Mouse (Mus musculus) c-Kit-positive CD71-positive TER-119-positive erythroid progenitor cells, embryonic 14.5 days (primary cell): ENCODE measurements around the gene Aatk.

Experiments used
- DNase-seq: peaks from one replicate; pipeline ENCODE4 v3.0.0-alpha.2; 2013; ENCODE audit warnings: low spot score

Gene Aatk

GRCm38 (mm10) chr11:119988391-119988790 lies 58.6 kb downstream of the Aatk start:
- DNase-seq = no peak

DNA sequence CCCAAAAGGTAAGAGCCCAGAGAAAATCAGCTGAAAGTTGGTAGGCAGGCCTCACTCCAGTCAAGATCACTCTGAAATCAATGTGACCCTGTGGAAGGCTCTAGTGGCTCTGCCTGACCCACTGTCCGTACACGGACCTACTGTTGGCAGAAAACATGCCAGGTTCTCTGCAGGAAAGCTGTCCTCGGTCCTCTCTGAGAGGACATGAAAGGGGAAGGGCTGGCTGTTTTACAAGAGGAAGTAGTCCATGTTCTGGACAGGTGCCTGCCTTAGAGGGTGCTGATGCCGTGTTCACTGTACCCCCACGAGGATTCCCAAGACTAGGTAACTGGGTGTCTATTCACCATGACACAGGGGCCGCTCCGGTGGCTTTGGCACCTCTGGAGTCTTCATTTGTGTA lies 59.1 kb downstream of the Aatk start:
- no peak for DNase-seq

DNA sequence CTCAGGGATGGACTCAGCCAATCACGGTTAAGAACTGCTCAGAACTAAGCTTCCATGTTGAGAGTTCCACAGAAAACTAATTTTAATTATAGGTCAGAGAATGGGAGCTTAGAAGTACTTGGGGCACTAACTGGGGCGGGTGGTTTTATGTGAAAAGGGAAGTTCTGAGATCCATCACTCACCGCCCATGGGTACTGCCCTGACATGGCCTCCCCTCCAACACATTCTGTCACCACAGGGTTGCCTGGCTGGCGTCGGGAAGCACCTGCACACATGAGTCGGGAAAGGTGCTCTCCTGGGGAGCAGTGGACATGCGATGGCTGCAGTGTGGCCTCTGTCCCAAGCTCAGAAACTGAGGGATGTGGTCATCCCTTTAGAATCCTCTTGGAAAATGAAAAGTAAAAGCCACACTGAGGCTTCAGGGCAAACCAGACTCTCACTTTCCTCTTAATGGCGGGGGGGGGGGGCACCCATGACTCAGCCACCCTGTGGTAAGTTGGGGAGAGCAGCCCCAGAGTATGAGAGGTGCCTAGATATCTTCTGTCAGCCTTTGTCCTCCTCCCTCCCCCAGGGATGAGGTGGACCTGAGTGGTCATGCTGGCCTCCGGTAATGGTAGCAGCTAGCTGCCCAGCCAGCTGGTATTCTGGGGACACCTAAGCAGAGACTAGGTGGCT lies 60.1 kb downstream of the Aatk start:
- DNase-seq = no peak

DNA sequence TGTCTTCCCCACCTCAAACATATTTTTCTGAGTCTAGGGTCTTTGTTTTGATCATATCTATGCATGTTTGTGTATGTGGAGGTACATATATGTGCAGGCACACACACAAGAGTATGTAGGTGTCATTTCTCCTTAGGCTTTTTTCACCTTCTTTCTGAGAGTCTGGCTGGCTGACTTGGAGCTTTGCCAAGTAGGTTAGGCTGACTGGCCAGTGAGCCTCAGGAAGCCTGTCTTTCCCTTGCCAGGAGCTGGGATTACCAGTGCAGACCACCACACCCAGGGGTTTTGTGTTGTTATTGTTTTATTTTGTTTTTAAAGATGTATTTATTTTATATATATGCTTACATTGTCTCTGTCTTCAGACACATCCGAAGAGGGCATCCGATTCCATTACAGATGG lies 63.8 kb downstream of the Aatk start:
- DNase-seq = no peak

GRCm38 (mm10) chr11:119982236-119982635 lies 64.7 kb downstream of the Aatk start:
- DNase-seq = no peak

GRCm38 (mm10) chr11:119981769-119982168 lies 65.2 kb downstream of the Aatk start:
- DNase-seq = no peak

GRCm38 (mm10) chr11:119979596-119980385 lies 67.2 kb downstream of the Aatk start:
- no peak for DNase-seq

DNA sequence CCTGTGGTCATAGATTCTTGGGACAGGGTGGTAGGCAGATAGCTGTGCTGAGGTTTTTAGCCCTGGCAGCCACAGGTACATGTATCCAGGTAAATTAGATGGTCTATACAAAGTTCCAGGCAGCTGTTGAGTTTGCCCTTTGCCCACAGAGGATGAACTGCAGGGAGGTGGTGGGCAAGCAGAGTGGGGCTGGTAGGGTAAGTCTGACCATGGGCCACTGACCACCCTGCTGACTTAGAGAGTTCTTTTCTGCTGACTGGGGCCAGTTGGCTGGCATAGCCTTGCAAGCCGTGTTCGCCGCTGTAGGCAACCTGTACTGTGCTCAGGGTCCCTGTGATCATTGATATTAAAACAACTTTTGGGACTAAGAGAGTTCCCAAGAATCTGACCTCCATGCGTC lies 68.3 kb downstream of the Aatk start:
- DNase-seq = no peak

DNA sequence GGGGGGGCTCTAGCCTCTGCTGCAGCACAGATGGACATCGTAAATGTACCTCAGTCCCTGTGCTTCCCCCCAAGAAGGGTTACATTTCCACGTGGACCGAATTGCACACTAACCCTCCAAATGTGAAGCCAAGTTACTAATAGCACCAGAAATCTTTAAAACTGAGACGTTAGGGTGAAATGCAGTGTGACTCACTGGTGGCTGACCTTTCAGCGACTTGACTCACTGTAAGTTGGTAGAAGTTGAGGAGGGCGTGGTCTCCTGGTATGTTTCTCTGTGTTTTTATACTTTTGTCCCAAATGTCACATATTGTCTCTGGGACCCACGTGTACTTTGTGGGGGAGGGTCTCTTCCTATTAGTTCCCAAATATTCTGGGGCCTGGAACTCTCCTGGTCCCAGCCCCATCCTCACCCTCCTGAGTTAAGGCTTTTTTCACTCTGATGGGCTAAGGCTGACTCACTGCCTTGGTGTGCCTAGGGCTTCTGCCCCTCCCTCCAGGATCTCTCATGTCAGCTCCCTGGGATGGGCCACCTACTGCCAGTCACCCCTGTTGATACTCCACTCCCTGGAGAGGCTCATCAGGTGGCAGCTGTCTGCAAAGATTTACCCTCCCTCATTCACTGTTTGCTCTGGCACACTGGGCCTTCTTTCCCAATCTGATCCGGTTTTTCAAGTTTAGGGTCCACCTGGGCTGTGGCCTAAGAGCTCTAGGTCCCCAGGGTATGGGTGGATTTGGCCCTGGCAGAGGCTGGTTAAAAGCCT lies 71.0 kb downstream of the Aatk start:
- DNase-seq = no peak

GRCm38 (mm10) chr11:119973789-119974188 lies 73.2 kb downstream of the Aatk start:
- no peak for DNase-seq

GRCm38 (mm10) chr11:119970021-119970851 lies 76.7 kb downstream of the Aatk start:
- no peak for DNase-seq

DNA sequence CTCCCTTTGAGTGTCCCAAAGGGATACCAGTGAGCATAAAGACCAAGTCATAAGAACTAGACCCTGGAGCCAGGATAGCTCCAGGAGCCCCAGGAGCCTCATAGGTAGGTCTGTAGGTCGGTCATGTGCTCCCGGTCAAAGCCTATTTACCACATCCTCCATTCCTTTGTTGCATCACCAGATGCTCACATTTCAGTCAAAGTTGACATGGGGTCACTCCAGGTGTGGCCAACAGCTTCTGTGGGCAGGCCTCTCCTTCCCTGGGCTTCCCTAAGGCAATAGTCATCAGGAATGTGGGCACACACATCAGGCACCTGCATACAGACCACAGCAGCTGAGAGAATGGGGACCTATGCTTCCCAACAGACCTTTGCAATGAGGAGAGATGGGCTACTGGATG lies 79.1 kb downstream of the Aatk start:
- no peak for DNase-seq

DNA sequence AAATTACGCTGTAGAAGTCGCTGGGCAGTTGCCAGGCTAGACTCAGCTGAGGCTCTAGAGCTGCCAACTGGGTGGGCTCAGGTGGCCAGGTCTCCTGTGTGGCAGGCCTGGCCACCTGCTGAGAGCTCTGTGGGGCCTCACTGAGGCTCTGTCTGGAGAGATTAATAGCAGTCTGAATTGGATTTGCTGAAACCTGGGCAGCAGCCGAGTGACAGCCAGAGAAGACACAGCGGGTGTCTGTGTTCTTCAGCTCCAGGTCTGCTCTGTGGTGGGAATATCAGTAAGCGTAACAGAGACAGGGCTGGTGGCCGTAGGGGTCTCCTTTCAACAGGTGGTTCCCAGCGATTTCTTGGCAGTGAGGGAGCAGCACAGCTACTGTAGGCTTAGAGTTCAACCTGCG lies 79.6 kb downstream of the Aatk start:
- no peak for DNase-seq

DNA sequence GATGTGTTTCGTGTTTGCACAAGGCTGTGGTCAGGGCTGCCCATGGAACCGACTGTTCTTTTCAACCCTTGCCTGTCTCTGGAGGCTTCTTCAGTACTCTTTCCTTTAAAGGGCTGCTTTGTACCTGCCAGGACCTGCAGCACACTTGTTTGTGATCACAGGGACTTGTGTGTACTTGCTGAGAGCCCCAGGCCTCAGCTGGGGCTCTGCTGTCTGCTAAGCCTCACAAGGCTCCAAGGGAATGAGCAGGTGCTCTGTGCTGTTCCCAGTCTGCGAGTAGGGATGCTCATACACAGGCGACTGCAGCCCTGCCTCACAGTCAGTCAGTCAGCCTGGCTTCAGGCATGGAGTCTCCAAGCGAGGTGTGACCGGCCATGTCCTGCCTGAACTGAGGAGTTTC lies 80.7 kb downstream of the Aatk start:
- DNase-seq = no peak

- no peak for DNase-seq
These were observed 81.9 kb downstream of the Aatk start for GRCm38 (mm10) chr11:119965053-119965452.

DNA sequence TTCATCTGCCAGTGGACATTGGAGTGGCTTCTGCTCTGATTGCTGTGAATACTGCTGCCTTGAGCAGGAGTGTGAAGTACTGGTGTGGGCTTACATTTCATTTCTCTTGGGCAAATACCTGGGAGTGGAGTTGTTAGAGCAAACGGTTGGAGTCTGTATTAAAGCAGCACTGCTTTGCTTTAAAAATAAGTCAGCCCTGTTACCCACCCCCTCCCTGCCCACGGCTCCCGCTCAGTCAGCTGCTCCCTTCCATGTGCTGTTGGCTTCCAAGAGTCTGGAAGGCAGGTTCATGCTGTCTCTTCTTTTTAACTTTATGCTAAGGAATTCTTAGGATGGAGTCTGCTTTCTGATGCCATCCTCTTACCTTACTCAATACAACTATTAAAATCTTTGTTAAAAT lies 85.5 kb downstream of the Aatk start:
- no peak for DNase-seq

- no peak for DNase-seq
These were observed 86.3 kb downstream of the Aatk start for GRCm38 (mm10) chr11:119960671-119961070.

DNA sequence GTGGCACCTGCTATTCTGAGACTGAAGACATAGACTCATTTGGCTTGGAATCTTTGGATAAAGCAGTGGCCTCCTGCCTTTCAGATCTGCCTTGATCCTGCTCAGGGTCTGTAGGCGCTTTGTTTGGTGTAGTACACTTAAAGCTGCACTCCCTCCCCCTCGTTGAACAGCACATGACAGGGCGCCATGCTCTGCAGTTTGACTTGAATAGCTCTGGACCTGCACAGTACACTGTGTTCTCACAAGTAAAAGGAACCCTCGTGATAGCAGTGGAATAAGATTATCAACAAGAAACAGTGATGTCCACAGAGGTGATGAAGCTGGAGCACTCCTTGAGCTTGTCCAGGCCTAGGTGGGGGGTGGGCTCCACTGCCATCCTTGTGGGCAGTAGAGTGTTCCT lies 87.3 kb downstream of the Aatk start:
- no peak for DNase-seq

GRCm38 (mm10) chr11:119958856-119959255 lies 88.1 kb downstream of the Aatk start:
- no peak for DNase-seq
